Mouse (Mus musculus) stomach, postnatal 0 days (tissue): ENCODE data around the gene 1700020A23Rik. TPM values are rescaled to one million over a fixed set of nuclear protein-coding genes. Genes with fewer than 3 reads are reported as not detected.

Source experiments
- ATAC-seq: fragments of 200-750 bp; cut with Nextera tagmentation; 2 replicates; pipeline ENCODE4 v1.8.0; 2017; ENCODE audit not compliant: low FRiP score, low TSS enrichment
- DNase-seq: peaks from one replicate; pipeline ENCODE4 v3.0.0-alpha.2; 2016; ENCODE audit warnings: low spot score
- H3K27ac ChIP-seq: fragments of 300-500 bp; sonication (generic); replicated peaks from 2 replicates; pipeline ENCODE4 v1.5.1; 2014; ENCODE audit warnings: mild to moderate bottlenecking, control low read depth
- H3K27me3 ChIP-seq: fragments of 300-500 bp; sonication (generic); 2 replicates; pipeline ENCODE4 v1.6.1; 2014; ENCODE audit warnings: low read length; ENCODE audit not compliant: control insufficient read depth, insufficient read depth
- H3K36me3 ChIP-seq: fragments of 300-500 bp; sonication (generic); 2 replicates; pipeline ENCODE4 v1.6.1; 2014; ENCODE audit warnings: low read length, mixed read lengths; ENCODE audit not compliant: control insufficient read depth, insufficient read depth
- H3K4me1 ChIP-seq: fragments of 300-500 bp; sonication (generic); replicated peaks from 2 replicates; pipeline ENCODE4 v1.6.1; 2014; ENCODE audit warnings: antibody characterized with exemption; ENCODE audit not compliant: control insufficient read depth, insufficient read depth
- H3K4me2 ChIP-seq: fragments of 300-500 bp; sonication (generic); replicated peaks from 2 replicates; pipeline ENCODE4 v1.6.1; 2014; ENCODE audit warnings: low read depth, mild to moderate bottlenecking, control low read depth, moderate library complexity
- H3K4me3 ChIP-seq: fragments of 300-500 bp; sonication (generic); 2 replicates; pipeline ENCODE4 v1.5.1; 2014; ENCODE audit warnings: low read depth, low read length, control low read depth
- H3K9ac ChIP-seq: fragments of 300-500 bp; sonication (generic); 2 replicates; pipeline ENCODE4 v1.6.1; 2014; ENCODE audit warnings: mild to moderate bottlenecking, low read length, control low read depth, mixed read lengths
- H3K9me3 ChIP-seq: fragments of 300-500 bp; sonication (generic); 2 replicates; pipeline ENCODE4 v1.6.1; 2016; ENCODE audit warnings: low read length; ENCODE audit not compliant: control insufficient read depth
- CTCF ChIP-seq: IDR thresholded peaks from 2 replicates; pipeline ENCODE4 v1.5.1; 2016; ENCODE audit warnings: antibody characterized with exemption, low read depth, mild to moderate bottlenecking, moderate library complexity
- EP300 ChIP-seq: optimal IDR thresholded peaks from 2 replicates; pipeline ENCODE3; 2016; ENCODE audit warnings: antibody characterized with exemption
- WGBS: fragments of 180-500 bp; shearing (Covaris S2); extraction: QIAGEN DNeasy Blood & Tissue Kit; methylation state at CpG from one replicate; pipeline ENCODE4 v1.1.7; 2014; 5-methylcytosine and 5-hydroxymethylcytosine counted together
- polyA plus RNA-seq: library from polyadenylated mRNA; unstranded; fragments of >200 nt; fragmentation: Nextera tagmentation; extraction: Ambion mirVana; gene quantifications from 2 replicates; pipeline ENCODE4 v1.2.1, GENCODE M21; 2015

1700020A23Rik gene
- polyA plus RNA-seq, 1 experiment from 2014 or later: not detected

- H3K4me1 ChIP-seq: no peaks in the 10 kb centered on the region
- ATAC-seq (no peak), DNase-seq (no peak)
- H3K27ac ChIP-seq: no peak overlapping the region
- TF ChIP-seq EP300 (no peak), CTCF (no peak)
- H3K4me2 ChIP-seq: no peak overlapping the region
- no peak overlapping the region for H3K9ac ChIP-seq
- peaks cover 28% of the 10 kb centered on the region for H3K36me3 ChIP-seq
- no peaks in the 10 kb centered on the region for H3K27me3 ChIP-seq
- H3K9me3 ChIP-seq: no peaks in the 10 kb centered on the region
- WGBS: 89% methylated on average over 10 of the region's 10 CpGs
- no peak overlapping the region for H3K4me3 ChIP-seq
These were observed 37.1 kb downstream of the 1700020A23Rik start for GRCm38 (mm10) chr2:130442162-130442561.

- no peak for ATAC-seq
- no peaks in the 10 kb centered on the region for H3K27me3 ChIP-seq
- no peak overlapping the region for H3K27ac ChIP-seq
- H3K9me3 ChIP-seq: no peaks in the 10 kb centered on the region
- H3K36me3 ChIP-seq: 0 out of 2 replicates have a peak, but pooled peaks cover 2% of the 10 kb centered on the region
- TF ChIP-seq CTCF: peak; percentile 30
- TF ChIP-seq EP300: no peak
- no peak overlapping the region for H3K4me3 ChIP-seq
- DNase-seq: no peak
- no peak overlapping the region for H3K4me2 ChIP-seq
- H3K9ac ChIP-seq: no peak overlapping the region
- peaks cover 6% of the 10 kb centered on the region; the same call in 1 of the 2 replicates for H3K4me1 ChIP-seq
These were observed 43.4 kb downstream of the 1700020A23Rik start for GRCm38 (mm10) chr2:130448449-130448848.

- ATAC-seq (0 out of 2 replicates have a peak, but pooled peaks have one; percentile 2), DNase-seq (no peak)
- no peaks in the 10 kb centered on the region for H3K9me3 ChIP-seq
- peak overlapping the region; percentile 81 for H3K9ac ChIP-seq
- H3K4me3 ChIP-seq: peak overlapping the region; percentile 70
- H3K36me3 ChIP-seq: no peaks in the 10 kb centered on the region
- H3K27ac ChIP-seq: 0 out of 2 replicates have a peak overlapping the region, but pooled peaks have one; percentile 87
- no peaks in the 10 kb centered on the region for H3K27me3 ChIP-seq
- 8% methylated on average over 17 of the region's 17 CpGs for WGBS
- TF ChIP-seq EP300 (no peak), CTCF (no peak)
- H3K4me1 ChIP-seq: peaks cover 6% of the 10 kb centered on the region; the same call in 1 of the 2 replicates
- peak overlapping the region; percentile 84 for H3K4me2 ChIP-seq
These were observed 44.1 kb downstream of the 1700020A23Rik start for GRCm38 (mm10) chr2:130449021-130449793.

GRCm38 (mm10) chr2:130449794-130450433, 44.9 kb downstream of the 1700020A23Rik start, which contains the start of gene Ptpra:
Gene Ptpra, plus strand, starts transcription at chr2:130450278.
- DNase-seq (peak; percentile 91), ATAC-seq (peak; percentile 96)
- TF ChIP-seq CTCF: no peak
- Histone ChIP-seq H3K36me3 (no peaks in the 10 kb centered on the region), H3K4me2 (peak within 1 kb of the TSS; percentile 84), H3K9ac (peak within 1 kb of the TSS; percentile 81), H3K27ac (peak within 1 kb of the TSS; percentile 87), H3K4me1 (peaks cover 6% of the 10 kb centered on the region; the same call in 1 of the 2 replicates), H3K4me3 (peak within 1 kb of the TSS; percentile 70), H3K9me3 (no peaks in the 10 kb centered on the region), H3K27me3 (no peaks in the 10 kb centered on the region)
- under 1% methylated on average over 39 of the region's 50 CpGs for WGBS

DNA sequence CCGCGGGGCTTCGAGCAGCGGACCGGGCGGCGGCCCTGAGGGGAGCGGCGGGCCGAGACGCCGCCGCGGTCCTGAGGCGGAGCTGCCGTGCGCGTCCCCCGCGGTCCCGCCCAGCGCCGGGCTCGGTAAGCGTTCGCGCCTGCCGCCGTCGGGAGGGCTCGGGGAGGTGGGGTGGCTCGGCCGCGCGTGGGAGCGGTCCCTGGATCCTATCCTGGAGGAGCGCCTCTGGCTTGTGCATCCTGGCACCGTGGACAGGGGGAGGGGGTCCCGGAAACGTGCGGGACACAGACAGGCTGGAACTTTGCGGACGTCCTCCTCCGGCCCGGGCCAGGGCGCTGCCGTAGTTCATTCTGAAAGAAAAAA, 45.4 kb downstream of the 1700020A23Rik start:
- H3K36me3 ChIP-seq: no peaks in the 10 kb centered on the region
- H3K27ac ChIP-seq: peak overlapping the region; percentile 87
- peaks cover 6% of the 10 kb centered on the region; the same call in 1 of the 2 replicates for H3K4me1 ChIP-seq
- H3K9me3 ChIP-seq: no peaks in the 10 kb centered on the region
- no peak for TF ChIP-seq EP300
- no peak for TF ChIP-seq CTCF
- DNase-seq (peak; percentile 81), ATAC-seq (peak; percentile 90)
- H3K27me3 ChIP-seq: no peaks in the 10 kb centered on the region
- H3K4me3 ChIP-seq: peak overlapping the region; percentile 70
- WGBS: 0% methylated on average over 41 of the region's 47 CpGs
- peak overlapping the region; percentile 81 for H3K9ac ChIP-seq
- H3K4me2 ChIP-seq: peak overlapping the region; percentile 84
